Mouse (Mus musculus): Measurements from ENCODE around the gene Slc22a8. TPM values are rescaled to one million over a fixed set of nuclear protein-coding genes. Genes with fewer than 3 reads are reported as not detected.

Gene Slc22a8
- not detected in 2 replicates for polyA plus RNA-seq (2012; rRNA removed)

DNA sequence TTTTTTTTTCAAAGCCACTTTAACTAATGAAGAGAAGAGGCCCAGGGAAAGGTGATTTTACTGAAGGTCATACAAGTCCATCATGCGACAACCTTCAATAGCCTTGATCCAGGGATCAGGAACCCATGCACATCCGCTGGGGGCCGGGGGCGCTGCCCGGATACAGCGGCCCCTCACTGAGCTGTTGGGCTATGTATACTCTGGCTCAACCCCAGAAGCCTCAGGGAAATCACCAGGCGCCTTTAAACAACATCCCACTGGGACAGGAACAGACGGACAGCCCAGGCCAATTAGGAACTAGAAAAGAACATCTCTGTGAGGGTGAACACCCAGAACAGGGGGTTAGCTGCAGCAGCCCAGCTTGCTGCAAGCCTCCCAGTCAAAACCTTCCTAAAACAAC, at the start of gene Slc22a8:
Gene Slc22a8, plus strand, starts transcription at position 301 of the 400 bp plus-strand sequence.

DNA sequence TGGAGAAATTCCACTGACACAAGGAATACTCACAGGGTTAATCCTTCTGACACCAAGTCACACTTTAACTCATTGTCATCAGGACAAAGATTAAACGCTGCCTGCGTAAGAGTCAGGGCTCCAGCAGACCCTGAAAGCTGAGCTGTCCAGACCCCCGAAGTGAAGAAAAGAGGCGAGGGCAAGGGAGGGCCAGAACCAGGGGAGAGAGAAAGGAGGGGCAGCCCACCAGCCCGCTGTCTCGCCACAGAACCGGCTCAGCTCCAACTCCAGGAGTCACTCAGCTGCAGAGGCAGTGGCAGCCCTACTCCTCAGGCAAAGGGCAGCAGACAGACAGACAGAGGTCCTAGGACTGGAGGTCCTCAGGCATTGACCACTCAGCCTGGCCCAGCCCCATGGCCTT, 26.9 kb downstream of the Slc22a8 start, which contains the start of gene Slc22a6:
Gene Slc22a6, plus strand, starts transcription at position 136 of the 400 bp plus-strand sequence.

Other genes starting within 250 kb of the Slc22a8 start
- gene Slc22a30, start 186.1 kb upstream of the Slc22a8 start, polyA plus RNA-seq (2012; rRNA removed): not detected in 2 replicates
- gene Slc22a6, start 26.8 kb downstream of the Slc22a8 start, polyA plus RNA-seq (2012; rRNA removed): not detected in 2 replicates
- gene Chrm1, start 72.5 kb downstream of the Slc22a8 start, polyA plus RNA-seq (2012; rRNA removed): 2.4 and 2.8 TPM in 2 replicates
- gene Slc3a2, start 132.1 kb downstream of the Slc22a8 start, polyA plus RNA-seq (2012; rRNA removed): 59.0 and 70.9 TPM in 2 replicates
- gene Wdr74, start 144.6 kb downstream of the Slc22a8 start, polyA plus RNA-seq (2012; rRNA removed): 13.9 and 17.6 TPM in 2 replicates
- gene 1700092M07Rik, start 149.5 kb downstream of the Slc22a8 start, polyA plus RNA-seq (2012; rRNA removed): not detected in 2 replicates
- 28.6 and 29.7 TPM in 2 replicates for gene Stx5a, start 150.2 kb downstream of the Slc22a8 start, polyA plus RNA-seq (2012; rRNA removed)
- gene Nxf1, start 165.8 kb downstream of the Slc22a8 start, polyA plus RNA-seq (2012; rRNA removed): 24.7 and 38.5 TPM in 2 replicates
- gene Tmem223, start 179.7 kb downstream of the Slc22a8 start, polyA plus RNA-seq (2012; rRNA removed): 107 and 138 TPM in 2 replicates
- gene Tmem179b, start 183.2 kb downstream of the Slc22a8 start, polyA plus RNA-seq (2012; rRNA removed): 63.5 and 70.7 TPM in 2 replicates
- 5.5 and 9.3 TPM in 2 replicates for gene Taf6l, start 195.2 kb downstream of the Slc22a8 start, polyA plus RNA-seq (2012; rRNA removed)
- 9.7 and 10.4 TPM in 2 replicates for gene Polr2g, start 207.3 kb downstream of the Slc22a8 start, polyA plus RNA-seq (2012; rRNA removed)
- 0.48 and 0.78 TPM in 2 replicates for gene Zbtb3, start 211.3 kb downstream of the Slc22a8 start, polyA plus RNA-seq (2012; rRNA removed)
- gene Ttc9c, start 228.1 kb downstream of the Slc22a8 start, polyA plus RNA-seq (2012; rRNA removed): 1.4 and 2.1 TPM in 2 replicates
- gene Hnrnpul2, start 228.8 kb downstream of the Slc22a8 start, polyA plus RNA-seq (2012; rRNA removed): 4.1 and 4.8 TPM in 2 replicates
- 0.61 TPM in 1 of 2 replicates, not detected in the other for gene AC129217.1, start 238.5 kb downstream of the Slc22a8 start, polyA plus RNA-seq (2012; rRNA removed)
- gene Bscl2, start 246.2 kb downstream of the Slc22a8 start, polyA plus RNA-seq (2012; rRNA removed): 102 and 130 TPM in 2 replicates
- 0.41 and 0.42 TPM in 2 replicates for gene Gng3, start 247.9 kb downstream of the Slc22a8 start, polyA plus RNA-seq (2012; rRNA removed)

All from stomach, adult 2 months (tissue).